Mouse (Mus musculus): ENCODE measurements around the gene Tmem161a. TPM values are rescaled to one million over a fixed set of nuclear protein-coding genes. Genes with fewer than 3 reads are reported as not detected.

Tmem161a gene
- polyA plus RNA-seq, 1 experiment, result 74.3 TPM

- H3K4me1 ChIP-seq (ENCODE audit: control insufficient read depth, insufficient read depth, low read length), result peaks cover 13% of the 10 kb centered on the region
- no peak overlapping the region for H3K27ac ChIP-seq (ENCODE audit: insufficient read depth, low read length)
- H3K4me3 ChIP-seq (ENCODE audit: insufficient read depth, low read length), result no peak overlapping the region
- no peak for TF ChIP-seq POLR2A (IDR thresholded peaks at IDR 0.05; ENCODE audit: extremely low read depth, insufficient read depth, low read length)
- TF ChIP-seq CTCF (IDR thresholded peaks at IDR 0.05; ENCODE audit: extremely low read depth, insufficient read depth, low read length), result no peak
These were observed 25.4 kb downstream of the Tmem161a start for GRCm38 (mm10) chr8:70197603-70198002.

- no peak overlapping the region for H3K4me3 ChIP-seq (ENCODE audit: insufficient read depth, low read length)
- TF ChIP-seq CTCF (IDR thresholded peaks at IDR 0.05; ENCODE audit: extremely low read depth, insufficient read depth, low read length) (peak; percentile 71), POLR2A (IDR thresholded peaks at IDR 0.05; ENCODE audit: extremely low read depth, insufficient read depth, low read length) (no peak)
- no peak overlapping the region for H3K27ac ChIP-seq (ENCODE audit: insufficient read depth, low read length)
- peaks cover 15% of the 10 kb centered on the region for H3K4me1 ChIP-seq (ENCODE audit: control insufficient read depth, insufficient read depth, low read length)
These were observed 28.0 kb downstream of the Tmem161a start for GRCm38 (mm10) chr8:70200098-70200681.

DNA sequence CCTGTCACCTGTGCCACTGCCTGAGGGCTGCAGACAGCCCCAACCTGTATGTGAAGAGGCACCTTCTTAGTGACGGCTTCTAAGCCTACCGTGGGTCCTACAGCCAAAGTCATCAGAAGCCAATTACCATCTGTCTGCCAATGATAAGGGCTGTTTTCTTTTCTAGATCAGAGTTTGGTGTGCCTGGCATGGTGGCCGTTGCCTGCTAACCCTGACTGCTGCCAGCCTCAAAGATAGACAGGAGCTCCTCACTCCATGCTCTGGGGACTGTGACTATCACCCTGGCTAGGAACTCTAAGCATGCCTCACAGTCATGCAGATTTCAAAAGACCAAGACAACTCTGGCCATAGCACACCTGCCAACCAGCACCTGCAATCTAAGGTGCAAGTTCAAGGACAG lies 29.3 kb downstream of the Tmem161a start:
- H3K4me1 ChIP-seq (ENCODE audit: control insufficient read depth, insufficient read depth, low read length), result peaks cover 15% of the 10 kb centered on the region
- H3K27ac ChIP-seq (ENCODE audit: insufficient read depth, low read length), result no peak overlapping the region
- H3K4me3 ChIP-seq (ENCODE audit: insufficient read depth, low read length), result no peak overlapping the region
- TF ChIP-seq CTCF (IDR thresholded peaks at IDR 0.05; ENCODE audit: extremely low read depth, insufficient read depth, low read length) (no peak), POLR2A (IDR thresholded peaks at IDR 0.05; ENCODE audit: extremely low read depth, insufficient read depth, low read length) (no peak)

- no peak overlapping the region for H3K4me3 ChIP-seq (ENCODE audit: insufficient read depth, low read length)
- no peak overlapping the region for H3K27ac ChIP-seq (ENCODE audit: insufficient read depth, low read length)
- H3K4me1 ChIP-seq (ENCODE audit: control insufficient read depth, insufficient read depth, low read length), result peaks cover 15% of the 10 kb centered on the region
- TF ChIP-seq CTCF (IDR thresholded peaks at IDR 0.05; ENCODE audit: extremely low read depth, insufficient read depth, low read length) (no peak), POLR2A (IDR thresholded peaks at IDR 0.05; ENCODE audit: extremely low read depth, insufficient read depth, low read length) (no peak)
These were observed 30.9 kb downstream of the Tmem161a start for GRCm38 (mm10) chr8:70203072-70203471.

DNA sequence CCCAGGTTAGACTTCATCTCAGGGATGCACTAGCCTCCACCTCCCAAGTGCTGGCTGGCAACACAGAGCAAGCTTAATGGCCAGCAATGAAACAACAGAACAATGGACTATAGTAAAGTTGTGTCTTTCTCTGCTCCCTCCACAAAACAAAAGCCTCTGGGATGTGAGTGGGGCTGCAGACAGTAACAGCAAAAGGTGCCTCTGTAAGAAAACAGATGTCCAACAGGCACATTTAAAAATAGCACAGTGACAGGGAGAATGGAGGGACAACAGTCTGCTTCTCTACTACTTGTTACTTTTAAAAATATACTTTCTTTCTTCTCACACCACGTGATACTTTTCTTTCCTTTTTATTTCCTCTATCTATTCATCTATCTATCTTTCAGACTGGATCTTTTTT lies 32.6 kb downstream of the Tmem161a start:
- TF ChIP-seq CTCF (IDR thresholded peaks at IDR 0.05; ENCODE audit: extremely low read depth, insufficient read depth, low read length), result no peak
- no peak for TF ChIP-seq POLR2A (IDR thresholded peaks at IDR 0.05; ENCODE audit: extremely low read depth, insufficient read depth, low read length)
- Histone ChIP-seq H3K4me3 (ENCODE audit: insufficient read depth, low read length) (no peak overlapping the region), H3K27ac (ENCODE audit: insufficient read depth, low read length) (no peak overlapping the region), H3K4me1 (ENCODE audit: control insufficient read depth, insufficient read depth, low read length) (peaks cover 13% of the 10 kb centered on the region)

DNA sequence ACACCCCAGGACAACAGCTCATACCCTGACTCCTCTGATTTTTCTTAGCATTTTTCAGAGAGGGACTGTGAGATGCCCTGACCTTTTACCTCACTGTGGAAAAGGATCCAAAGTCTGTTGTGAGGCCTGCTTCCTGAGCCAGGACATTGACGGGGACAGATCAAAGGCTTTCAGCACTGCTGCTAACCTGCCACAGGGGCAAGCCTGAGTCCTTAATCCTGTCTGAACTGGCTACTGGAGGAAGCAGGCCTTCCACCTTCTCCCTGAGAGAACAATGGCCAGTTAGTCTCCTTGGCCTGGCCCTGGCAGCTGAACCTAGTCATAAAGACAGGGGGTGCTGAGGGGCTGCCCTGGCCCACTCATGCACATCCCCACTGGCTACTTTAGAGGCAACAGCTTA lies 36.0 kb downstream of the Tmem161a start:
- Histone ChIP-seq H3K27ac (ENCODE audit: insufficient read depth, low read length) (no peak overlapping the region), H3K4me1 (ENCODE audit: control insufficient read depth, insufficient read depth, low read length) (peaks cover 4% of the 10 kb centered on the region; the same call in 1 of the 2 replicates), H3K4me3 (ENCODE audit: insufficient read depth, low read length) (no peak overlapping the region)
- TF ChIP-seq CTCF (IDR thresholded peaks at IDR 0.05; ENCODE audit: extremely low read depth, insufficient read depth, low read length), result no peak
- no peak for TF ChIP-seq POLR2A (IDR thresholded peaks at IDR 0.05; ENCODE audit: extremely low read depth, insufficient read depth, low read length)

GRCm38 (mm10) chr8:70210538-70210937 lies 38.4 kb downstream of the Tmem161a start:
- TF ChIP-seq POLR2A (IDR thresholded peaks at IDR 0.05; ENCODE audit: extremely low read depth, insufficient read depth, low read length) (no peak), CTCF (IDR thresholded peaks at IDR 0.05; ENCODE audit: extremely low read depth, insufficient read depth, low read length) (no peak)
- peaks cover 4% of the 10 kb centered on the region; the same call in 1 of the 2 replicates for H3K4me1 ChIP-seq (ENCODE audit: control insufficient read depth, insufficient read depth, low read length)
- H3K4me3 ChIP-seq (ENCODE audit: insufficient read depth, low read length), result peak overlapping the region; percentile 17
- H3K27ac ChIP-seq (ENCODE audit: insufficient read depth, low read length), result no peak overlapping the region

- H3K4me1 ChIP-seq (ENCODE audit: control insufficient read depth, insufficient read depth, low read length), result peaks cover 4% of the 10 kb centered on the region; the same call in 1 of the 2 replicates
- H3K4me3 ChIP-seq (ENCODE audit: insufficient read depth, low read length), result peak overlapping the region; percentile 95
- no peak overlapping the region for H3K27ac ChIP-seq (ENCODE audit: insufficient read depth, low read length)
- TF ChIP-seq CTCF (IDR thresholded peaks at IDR 0.05; ENCODE audit: extremely low read depth, insufficient read depth, low read length), result no peak
- TF ChIP-seq POLR2A (IDR thresholded peaks at IDR 0.05; ENCODE audit: extremely low read depth, insufficient read depth, low read length), result no peak
These were observed 39.1 kb downstream of the Tmem161a start for GRCm38 (mm10) chr8:70211275-70211674.

GRCm38 (mm10) chr8:70211726-70212111 lies 39.6 kb downstream of the Tmem161a start:
- Histone ChIP-seq H3K4me3 (ENCODE audit: insufficient read depth, low read length) (peak overlapping the region; percentile 95), H3K27ac (ENCODE audit: insufficient read depth, low read length) (peak overlapping the region; percentile 14; the same call in 1 of the 2 replicates), H3K4me1 (ENCODE audit: control insufficient read depth, insufficient read depth, low read length) (peaks cover 4% of the 10 kb centered on the region; the same call in 1 of the 2 replicates)
- no peak for TF ChIP-seq POLR2A (IDR thresholded peaks at IDR 0.05; ENCODE audit: extremely low read depth, insufficient read depth, low read length)
- no peak for TF ChIP-seq CTCF (IDR thresholded peaks at IDR 0.05; ENCODE audit: extremely low read depth, insufficient read depth, low read length)

Data from cortical plate, adult 2 months (tissue).